Mouse (Mus musculus): ENCODE results near the gene Slc35f1. TPM values are rescaled to one million over a fixed set of nuclear protein-coding genes. Genes with fewer than 3 reads are reported as not detected.
"Not testable (repeated sequence)": the region's sequence is repeated elsewhere in the genome, so short reads cannot be mapped to it uniquely, and the experiment has no call there.

The Slc35f1 gene
- total and polyA plus RNA-seq, 3 experiments: 0.07 to 0.11 TPM; not detected in 1

DNA sequence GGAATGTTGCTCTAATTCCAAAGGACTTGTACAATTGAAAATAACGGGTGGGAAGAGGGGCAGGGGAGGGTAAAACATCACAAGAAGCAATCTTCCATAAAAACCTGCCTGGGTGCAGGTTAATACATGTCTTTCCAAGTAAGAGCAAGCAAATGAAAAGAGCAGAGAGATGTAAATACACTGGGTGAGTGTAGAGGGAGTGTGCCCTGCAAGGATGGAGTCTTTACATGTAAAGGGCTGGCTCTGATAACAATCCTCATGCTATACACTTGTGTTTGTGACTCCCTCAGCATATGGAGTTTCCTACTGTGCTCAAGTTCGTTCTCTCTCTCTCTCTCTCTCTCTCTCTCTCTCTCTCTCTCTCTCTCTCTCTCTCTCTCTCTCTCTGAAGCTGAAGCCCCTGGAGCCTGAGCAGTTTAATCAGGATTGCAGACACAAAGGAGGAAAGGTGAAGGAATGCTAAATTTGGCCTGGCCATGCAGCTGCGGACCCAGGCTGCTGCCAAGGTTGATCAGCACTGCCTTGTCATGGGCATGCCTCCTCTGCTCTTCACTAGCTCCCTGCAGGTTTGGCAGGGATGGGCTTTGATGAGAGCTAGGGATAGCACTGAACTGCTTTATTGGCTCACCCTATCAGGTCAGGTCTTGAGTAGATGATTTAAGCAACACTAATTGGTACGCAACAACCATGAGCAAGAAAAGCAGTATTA, 187.9 kb downstream of the Slc35f1 start:
- H3K4me2 ChIP-seq (ENCODE audit: insufficient read depth, low read depth, poor library complexity, severe bottlenecking): no peak overlapping the region; the same call in 1 of the 2 replicates
- no peaks in the 10 kb centered on the region for H3K27me3 ChIP-seq (replicated peaks)
- no peaks in the 10 kb centered on the region for H3K36me3 ChIP-seq (replicated peaks in 1 of 2; ENCODE audit: control insufficient read depth in 1 of 2, insufficient read depth in 1 of 2, low read length in 1 of 2)
- DNase-seq (ENCODE audit: extremely low read depth): no peak
- H3K4me1 ChIP-seq (ENCODE audit: control insufficient read depth in 1 of 2, insufficient read depth in 2 of 2): peaks cover 0 to 5% of the 10 kb centered on the region in 2 experiments; a peak in 1 of 4 replicates
- in situ Hi-C loops (cut with MboI; ENCODE audit: low pct_ligation_motif_present, low pct_unique_long_range_greater_than_20kb, low sequenced_read_pairs): no loop called here
- TF ChIP-seq NELFE (IDR thresholded peaks at IDR 0.05; ENCODE audit: low read depth, low read length) (no peak), ELF1 (IDR thresholded peaks at IDR 0.05; ENCODE audit: low read depth, low read length) (no peak), IRF4 (IDR thresholded peaks at IDR 0.05; ENCODE audit: low read depth, low read length) (no peak), PAX5 (IDR thresholded peaks at IDR 0.05; ENCODE audit: low read length) (no peak), GABPA (IDR thresholded peaks at IDR 0.05; ENCODE audit: insufficient replicate concordance, low read depth, low read length) (no peak), ZC3H11A (IDR thresholded peaks at IDR 0.05; ENCODE audit: low read depth, low read length) (no peak), MEF2A (IDR thresholded peaks at IDR 0.05; ENCODE audit: borderline replicate concordance, low read depth, low read length) (no peak), MAX (IDR thresholded peaks at IDR 0.05; ENCODE audit: low read length) (no peak), ZNF384 (IDR thresholded peaks at IDR 0.05; ENCODE audit: low read depth, low read length) (no peak), USF2 (conservative IDR thresholded peaks at IDR 0.05; ENCODE audit: low read depth, low read length) (no peak), CHD1 (IDR thresholded peaks at IDR 0.05; ENCODE audit: low read depth, low read length) (no peak)
- no peak overlapping the region for H3K9ac ChIP-seq (ENCODE audit: insufficient read depth, low read depth)
- H3K79me2 ChIP-seq (replicated peaks; ENCODE audit: control insufficient read depth, extremely low read depth, insufficient read depth, poor library complexity, severe bottlenecking): no peaks in the 10 kb centered on the region
- H3K27ac ChIP-seq (ENCODE audit: insufficient read depth, low read depth): no peak overlapping the region
- no peaks in the 10 kb centered on the region for H3K9me3 ChIP-seq (replicated peaks; ENCODE audit: low read length)
- no peak overlapping the region for H3K4me3 ChIP-seq (replicated peaks in 1 of 3; ENCODE audit: low read depth in 2 of 3, low read length in 2 of 3, poor library complexity in 1 of 3)
- dilution Hi-C loops (cut with MboI; ENCODE audit: extremely low pct_ligation_motif_present, extremely low pct_unique_long_range_greater_than_20kb, low sequenced_read_pairs): no loop called here

DNA sequence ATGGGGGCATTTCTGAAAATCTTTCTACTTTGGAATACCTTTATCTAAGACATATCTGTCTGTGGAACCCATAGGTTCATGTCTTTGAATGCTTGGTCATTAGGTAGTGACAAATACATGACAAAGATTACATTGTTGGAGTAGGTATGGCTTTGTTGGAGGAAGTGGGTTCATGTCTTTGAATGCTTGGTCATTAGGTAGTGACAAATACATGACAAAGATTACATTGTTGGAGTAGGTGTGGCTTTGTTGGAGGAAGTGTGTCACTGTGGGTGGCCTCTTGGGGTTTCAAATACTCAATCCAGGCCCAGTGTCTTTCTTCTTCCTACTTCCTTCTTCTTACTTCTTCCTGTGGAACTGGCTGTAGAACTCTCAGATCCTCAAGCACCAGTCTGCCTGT, 206.4 kb downstream of the Slc35f1 start:
- dilution Hi-C loops (cut with MboI; ENCODE audit: extremely low pct_ligation_motif_present, extremely low pct_unique_long_range_greater_than_20kb, low sequenced_read_pairs); H3K4me1 ChIP-seq (ENCODE audit: control insufficient read depth in 1 of 2, insufficient read depth in 2 of 2); H3K36me3 ChIP-seq (replicated peaks in 1 of 2; ENCODE audit: control insufficient read depth in 1 of 2, insufficient read depth in 1 of 2, low read length in 1 of 2): not testable (repeated sequence)

DNA sequence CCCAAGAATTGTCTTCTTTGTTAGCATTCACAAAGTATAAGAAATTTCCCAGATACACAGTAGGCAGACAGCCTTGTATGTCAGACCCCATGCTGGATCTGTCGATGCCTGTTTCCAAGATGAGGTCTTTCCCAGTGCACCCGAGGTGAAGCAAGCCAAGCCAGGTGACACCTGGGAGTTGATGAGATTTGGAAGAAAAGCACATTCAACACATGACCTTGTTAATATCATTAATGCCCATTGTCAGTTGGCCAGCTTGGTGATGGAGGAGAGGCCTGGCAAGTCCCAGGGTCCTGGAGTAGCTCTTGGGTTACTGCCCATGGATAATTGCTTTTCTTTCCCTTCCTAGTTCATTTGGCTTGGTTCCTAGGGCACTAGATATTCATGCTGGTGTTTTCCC, 214.6 kb downstream of the Slc35f1 start:
- H3K36me3 ChIP-seq (replicated peaks in 1 of 2; ENCODE audit: control insufficient read depth in 1 of 2, insufficient read depth in 1 of 2, low read length in 1 of 2): no peaks in the 10 kb centered on the region
- TF ChIP-seq MAX (IDR thresholded peaks at IDR 0.05; ENCODE audit: low read length) (no peak), CHD1 (IDR thresholded peaks at IDR 0.05; ENCODE audit: low read depth, low read length) (no peak), POLR2A (IDR thresholded peaks at IDR 0.05; ENCODE audit: low read depth, low read length) (no peak), JUN (IDR thresholded peaks at IDR 0.05; ENCODE audit: insufficient read depth, low read depth, low read length) (no peak), TBP (conservative IDR thresholded peaks at IDR 0.05; ENCODE audit: low read depth, low read length) (no peak), ZC3H11A (IDR thresholded peaks at IDR 0.05; ENCODE audit: low read depth, low read length) (no peak), USF1 (IDR thresholded peaks at IDR 0.05; ENCODE audit: low read depth, low read length) (no peak), HCFC1 (IDR thresholded peaks at IDR 0.05; ENCODE audit: low read depth, low read length) (no peak), ETS1 (conservative IDR thresholded peaks at IDR 0.05; ENCODE audit: low read depth, low read length) (no peak), JUND (conservative IDR thresholded peaks at IDR 0.05; ENCODE audit: low read depth, low read length) (no peak), E2F4 (IDR thresholded peaks at IDR 0.05; ENCODE audit: insufficient replicate concordance, low read depth, low read length) (no peak), RCOR1 (conservative IDR thresholded peaks at IDR 0.05; ENCODE audit: low read depth, low read length) (no peak), UBTF (IDR thresholded peaks at IDR 0.05; ENCODE audit: low read depth, low read length) (no peak), NRF1 (IDR thresholded peaks at IDR 0.05; ENCODE audit: low read depth, low read length) (no peak), MAFK (IDR thresholded peaks at IDR 0.05; ENCODE audit: insufficient replicate concordance, low read length) (no peak), SIN3A (IDR thresholded peaks at IDR 0.05; ENCODE audit: low read length) (no peak), MXI1 (IDR thresholded peaks at IDR 0.05; ENCODE audit: low read depth, low read length) (no peak)
- no peak overlapping the region for H3K27ac ChIP-seq (ENCODE audit: insufficient read depth, low read depth)
- H3K79me2 ChIP-seq (replicated peaks; ENCODE audit: control insufficient read depth, extremely low read depth, insufficient read depth, poor library complexity, severe bottlenecking): no peaks in the 10 kb centered on the region
- no peak overlapping the region for H3K9ac ChIP-seq (ENCODE audit: insufficient read depth, low read depth)
- dilution Hi-C loops (cut with MboI; ENCODE audit: extremely low pct_ligation_motif_present, extremely low pct_unique_long_range_greater_than_20kb, low sequenced_read_pairs) (no loop called here), in situ Hi-C loops (cut with MboI; ENCODE audit: low pct_ligation_motif_present, low pct_unique_long_range_greater_than_20kb, low sequenced_read_pairs) (no loop called here)
- H3K4me3 ChIP-seq (replicated peaks in 1 of 3; ENCODE audit: low read depth in 2 of 3, low read length in 2 of 3, poor library complexity in 1 of 3): no peak overlapping the region
- no peaks in the 10 kb centered on the region for H3K27me3 ChIP-seq (replicated peaks)
- no peaks in the 10 kb centered on the region for H3K4me1 ChIP-seq (ENCODE audit: control insufficient read depth in 1 of 2, insufficient read depth in 2 of 2)
- no peak for DNase-seq (ENCODE audit: extremely low read depth)
- H3K4me2 ChIP-seq (ENCODE audit: insufficient read depth, low read depth, poor library complexity, severe bottlenecking): no peak overlapping the region
- no peaks in the 10 kb centered on the region for H3K9me3 ChIP-seq (replicated peaks; ENCODE audit: low read length)

More for the DNA sequence above, 206.4 kb downstream of the Slc35f1 start:
- H3K27me3 ChIP-seq (replicated peaks); H3K27ac ChIP-seq (ENCODE audit: insufficient read depth, low read depth); H3K4me2 ChIP-seq (ENCODE audit: insufficient read depth, low read depth, poor library complexity, severe bottlenecking); H3K9ac ChIP-seq (ENCODE audit: insufficient read depth, low read depth); H3K4me3 ChIP-seq (replicated peaks in 1 of 3; ENCODE audit: low read depth in 2 of 3, low read length in 2 of 3, poor library complexity in 1 of 3); H3K9me3 ChIP-seq (replicated peaks; ENCODE audit: low read length); in situ Hi-C loops (cut with MboI; ENCODE audit: low pct_ligation_motif_present, low pct_unique_long_range_greater_than_20kb, low sequenced_read_pairs); H3K79me2 ChIP-seq (replicated peaks; ENCODE audit: control insufficient read depth, extremely low read depth, insufficient read depth, poor library complexity, severe bottlenecking): not testable (repeated sequence)
- DNase-seq (ENCODE audit: extremely low read depth): peak; percentile 35

Data from CH12.LX (cell line).